Mouse (Mus musculus) embryonic facial prominence, embryonic 15.5 days (tissue): Measurements from ENCODE around the gene Cirbp. TPM values are rescaled to one million over a fixed set of nuclear protein-coding genes. Genes with fewer than 3 reads are reported as not detected.

ENCODE experiments used
- ATAC-seq: fragments of 200-750 bp; cut with Nextera tagmentation; 2 replicates; pipeline ENCODE4 v1.8.0; 2017; ENCODE audit warnings: low read depth, moderate TSS enrichment; ENCODE audit not compliant: insufficient number of reproducible peaks, low FRiP score, low TSS enrichment
- H3K27ac ChIP-seq: fragments of 300-500 bp; sonication (generic); replicated peaks from 2 replicates; pipeline ENCODE4 v1.5.1; 2015; ENCODE audit warnings: mild to moderate bottlenecking, inconsistent platforms
- H3K27me3 ChIP-seq: fragments of 300-500 bp; sonication (generic); 2 replicates; pipeline ENCODE4 v1.6.1; 2015; ENCODE audit warnings: inconsistent platforms
- H3K36me3 ChIP-seq: fragments of 300-500 bp; sonication (generic); 2 replicates; pipeline ENCODE4 v1.6.1; 2015; ENCODE audit warnings: mild to moderate bottlenecking, inconsistent platforms
- H3K4me1 ChIP-seq: fragments of 300-500 bp; sonication (generic); 2 replicates; pipeline ENCODE4 v1.6.1; 2015; ENCODE audit warnings: inconsistent platforms
- H3K4me2 ChIP-seq: fragments of 300-500 bp; sonication (generic); replicated peaks from 2 replicates; pipeline ENCODE4 v1.6.1; 2015; ENCODE audit warnings: mild to moderate bottlenecking, inconsistent platforms
- H3K4me3 ChIP-seq: fragments of 300-500 bp; sonication (generic); replicated peaks from 2 replicates; pipeline ENCODE4 v1.5.1; 2015; ENCODE audit warnings: mild to moderate bottlenecking, inconsistent platforms
- H3K9ac ChIP-seq: fragments of 300-500 bp; sonication (generic); 2 replicates; pipeline ENCODE4 v1.6.1; 2015; ENCODE audit warnings: inconsistent platforms
- H3K9me3 ChIP-seq: fragments of 300-500 bp; sonication (generic); replicated peaks from 2 replicates; pipeline ENCODE4 v1.6.1; 2016; ENCODE audit warnings: inconsistent platforms
- WGBS: fragments of 180-500 bp; shearing (Covaris S2); methylation state at CpG from one replicate; pipeline ENCODE4 v1.1.7; 2015; 5-methylcytosine and 5-hydroxymethylcytosine counted together
- polyA plus RNA-seq: library from polyadenylated mRNA; unstranded; fragments of >200 nt; fragmentation: Nextera tagmentation; extraction: Ambion mirVana; gene quantifications from 2 replicates; pipeline ENCODE4 v1.2.1, GENCODE M21; 2015

Cirbp gene
- polyA plus RNA-seq, 1 experiment from 2014 or later, result 116 TPM

DNA sequence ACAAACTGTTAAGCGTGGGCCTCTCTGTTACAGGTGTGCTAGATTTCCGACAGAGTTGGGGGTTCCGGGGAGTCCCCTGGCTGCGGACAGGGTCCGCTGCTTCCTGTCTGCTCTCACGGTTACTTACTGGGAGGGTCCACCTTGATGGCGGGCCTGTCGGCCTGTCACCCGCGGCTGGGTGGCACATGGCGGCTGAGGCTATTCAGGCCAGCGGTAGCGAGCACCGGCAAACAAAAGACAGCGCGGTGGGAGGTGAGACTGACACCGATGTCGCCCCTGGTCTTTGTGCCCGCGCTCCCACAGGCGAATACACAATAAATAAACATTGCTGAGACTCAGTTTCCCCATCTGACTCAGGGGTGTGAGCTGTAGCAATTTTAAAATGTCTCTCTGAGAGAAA lies 24.2 kb downstream of the Cirbp start:
- peak overlapping the region; percentile 47 for H3K4me3 ChIP-seq
- peaks cover 21% of the 10 kb centered on the region; the same call in 1 of the 2 replicates for H3K36me3 ChIP-seq
- peak overlapping the region; percentile 78 for H3K4me2 ChIP-seq
- H3K4me1 ChIP-seq, result peaks cover 20% of the 10 kb centered on the region
- H3K9me3 ChIP-seq, result no peaks in the 10 kb centered on the region
- no peak overlapping the region for H3K9ac ChIP-seq
- ATAC-seq, result no peak
- H3K27me3 ChIP-seq, result peaks cover 27% of the 10 kb centered on the region
- 16% methylated on average over 21 of the region's 21 CpGs for WGBS
- H3K27ac ChIP-seq, result no peak overlapping the region

DNA sequence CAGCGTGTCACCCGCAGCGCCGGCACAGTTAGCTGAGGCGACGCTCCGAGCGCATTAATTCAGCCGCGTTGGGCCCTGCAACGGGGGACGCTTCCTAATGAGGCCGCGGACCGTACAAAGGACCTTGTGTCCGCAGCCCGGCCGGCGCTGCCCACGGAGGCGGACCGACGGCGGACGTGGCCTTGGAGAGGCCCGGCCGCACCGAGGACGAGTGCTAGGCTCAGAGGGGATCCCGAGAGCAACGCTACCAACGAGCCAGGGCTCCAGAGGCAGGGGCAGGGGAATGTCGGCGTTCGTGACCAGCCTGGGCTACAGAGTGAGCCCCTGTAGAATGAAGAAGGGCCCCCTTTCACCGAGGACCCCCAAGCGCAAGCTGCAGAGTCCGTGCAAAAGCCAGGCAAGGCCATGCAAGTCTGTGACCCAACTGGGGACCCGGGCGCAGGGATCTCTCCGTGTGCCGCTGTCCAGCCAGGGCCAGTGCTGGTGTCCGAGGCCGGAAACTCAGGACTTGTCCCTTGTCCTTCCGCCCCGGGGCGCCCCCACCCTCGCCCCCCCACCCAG lies 24.8 kb downstream of the Cirbp start:
- Histone ChIP-seq H3K36me3 (peaks cover 21% of the 10 kb centered on the region; the same call in 1 of the 2 replicates), H3K9ac (peak overlapping the region; percentile 21; the same call in 1 of the 2 replicates), H3K4me3 (peak overlapping the region; percentile 47), H3K4me1 (peaks cover 20% of the 10 kb centered on the region), H3K9me3 (no peaks in the 10 kb centered on the region), H3K27ac (no peak overlapping the region), H3K27me3 (peaks cover 27% of the 10 kb centered on the region), H3K4me2 (peak overlapping the region; percentile 78)
- ATAC-seq, result no peak
- WGBS, result 2% methylated on average over 44 of the region's 48 CpGs

DNA sequence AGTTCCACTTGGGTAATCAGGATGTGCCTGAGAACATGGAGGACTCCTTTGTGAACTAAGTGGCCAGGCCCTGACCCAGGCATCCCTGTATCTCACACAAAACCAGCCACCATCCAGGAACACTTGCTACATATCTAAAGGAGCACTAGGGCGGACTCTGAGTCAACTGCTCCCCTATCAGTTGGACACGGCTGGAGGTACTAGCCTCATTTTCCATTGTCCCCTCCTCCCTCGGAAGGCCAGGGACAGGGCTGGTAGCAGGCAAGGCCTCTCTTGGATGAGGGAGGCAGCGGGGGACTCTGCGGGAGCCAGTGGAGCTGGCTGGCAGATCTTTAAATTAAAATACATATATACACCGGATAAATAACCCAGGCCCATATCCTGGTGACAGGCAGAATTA lies 28.2 kb downstream of the Cirbp start:
- Histone ChIP-seq H3K27ac (no peak overlapping the region), H3K4me2 (no peak overlapping the region), H3K9ac (no peak overlapping the region), H3K4me1 (peaks cover 15% of the 10 kb centered on the region), H3K9me3 (no peaks in the 10 kb centered on the region), H3K27me3 (peaks cover 19% of the 10 kb centered on the region), H3K36me3 (peaks cover 1% of the 10 kb centered on the region; the same call in 1 of the 2 replicates), H3K4me3 (no peak overlapping the region)
- 82% methylated on average over 6 of the region's 6 CpGs for WGBS
- no peak for ATAC-seq

DNA sequence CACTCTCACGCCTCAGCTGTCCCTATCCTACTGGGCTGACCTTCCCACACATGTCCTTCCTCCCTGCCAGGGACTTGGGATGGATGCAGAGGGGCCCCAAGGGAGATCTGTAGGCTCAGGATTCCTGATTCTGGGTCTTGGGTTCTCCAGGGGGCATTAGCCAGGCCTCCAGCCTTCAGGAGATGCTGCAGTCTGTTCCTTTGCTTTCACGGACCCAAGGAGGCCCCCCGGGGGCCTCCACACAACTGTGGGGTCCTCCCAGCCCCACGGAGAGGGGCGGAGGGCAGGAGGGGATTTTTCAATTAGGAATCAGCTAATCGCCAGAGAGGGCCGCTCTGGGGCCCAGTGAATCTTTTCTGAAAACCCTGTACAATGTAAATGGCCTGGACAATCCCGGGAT lies 28.7 kb downstream of the Cirbp start:
- H3K4me3 ChIP-seq, result no peak overlapping the region

DNA sequence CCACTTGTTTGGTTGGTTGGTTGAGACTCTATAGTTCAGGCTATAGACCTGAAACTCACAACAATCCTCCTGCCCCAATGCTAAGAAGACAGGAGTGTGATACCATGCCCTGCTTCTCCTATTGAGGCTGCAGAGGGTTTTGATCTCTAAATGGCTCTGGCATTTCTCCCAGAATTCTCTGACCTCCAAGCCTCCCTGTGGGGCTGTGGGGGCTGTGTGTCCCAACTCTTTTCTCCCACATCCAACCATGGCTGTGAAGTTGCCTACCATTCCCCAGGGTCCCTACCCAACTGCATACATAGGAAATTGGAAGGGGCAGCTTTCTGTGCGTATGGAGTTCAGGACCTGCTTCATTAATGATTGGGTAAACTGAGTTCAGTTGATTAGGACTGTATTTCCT lies 30.4 kb downstream of the Cirbp start:
- H3K4me1 ChIP-seq, result no peaks in the 10 kb centered on the region
- H3K36me3 ChIP-seq, result no peaks in the 10 kb centered on the region
- H3K27ac ChIP-seq, result no peak overlapping the region
- H3K4me3 ChIP-seq, result no peak overlapping the region
- H3K9me3 ChIP-seq, result no peaks in the 10 kb centered on the region
- no peaks in the 10 kb centered on the region; the same call in none of the 2 replicates for H3K27me3 ChIP-seq
- no peak overlapping the region for H3K4me2 ChIP-seq
- WGBS, result 82% methylated on average over 1 of the region's 1 CpGs
- no peak overlapping the region for H3K9ac ChIP-seq
- no peak for ATAC-seq

More for the DNA sequence above, 28.7 kb downstream of the Cirbp start:
- no peak overlapping the region for H3K27ac ChIP-seq
- ATAC-seq, result no peak
- H3K4me1 ChIP-seq, result peaks cover 15% of the 10 kb centered on the region
- H3K27me3 ChIP-seq, result peaks cover 15% of the 10 kb centered on the region
- H3K9ac ChIP-seq, result no peak overlapping the region
- H3K36me3 ChIP-seq, result no peaks in the 10 kb centered on the region
- WGBS, result 43% methylated on average over 8 of the region's 8 CpGs
- H3K4me2 ChIP-seq, result no peak overlapping the region
- no peaks in the 10 kb centered on the region for H3K9me3 ChIP-seq

DNA sequence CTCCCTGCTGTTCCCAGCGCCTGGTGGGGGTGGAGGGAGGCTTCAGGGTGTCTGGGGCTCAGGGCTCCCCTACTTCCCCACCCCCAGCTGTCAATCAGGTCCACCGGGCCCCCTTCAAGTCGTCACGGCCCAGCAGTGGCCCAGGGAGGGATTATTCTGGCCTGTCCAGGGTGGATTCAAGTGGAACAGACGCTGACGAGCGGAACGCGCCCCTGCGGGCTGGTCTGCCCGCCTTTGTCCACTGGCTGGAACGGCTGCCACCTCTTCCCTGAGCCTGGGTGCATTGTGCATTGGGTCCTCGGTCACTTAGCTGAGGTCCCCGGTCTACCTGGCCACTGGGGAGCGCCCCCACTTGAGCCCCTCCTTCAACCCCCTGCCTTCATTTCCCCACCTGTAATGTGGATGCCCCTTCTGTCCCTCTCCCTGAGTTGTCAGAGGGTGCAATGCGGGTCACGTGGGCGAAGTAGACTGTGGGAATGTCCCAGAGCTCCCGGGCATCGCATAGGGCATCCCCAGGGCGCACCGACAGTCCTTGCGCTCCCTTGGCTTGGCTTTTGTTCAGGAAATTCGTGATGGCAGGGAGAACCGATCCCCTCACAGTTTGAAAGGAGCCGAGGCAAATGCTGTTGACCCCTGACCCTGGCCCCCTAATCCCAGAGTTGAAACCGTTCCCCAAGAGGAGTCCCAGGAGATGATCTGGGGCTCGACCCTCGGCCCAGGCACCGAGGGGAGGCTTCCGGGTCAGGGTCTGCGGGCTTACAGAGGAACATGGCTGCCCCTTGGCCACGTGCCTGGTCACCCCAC lies 31.2 kb downstream of the Cirbp start:
- no peak overlapping the region for H3K27ac ChIP-seq
- no peak overlapping the region for H3K4me3 ChIP-seq
- H3K27me3 ChIP-seq, result no peaks in the 10 kb centered on the region; the same call in none of the 2 replicates
- H3K4me2 ChIP-seq, result no peak overlapping the region
- no peak for ATAC-seq
- no peak overlapping the region for H3K9ac ChIP-seq
- no peaks in the 10 kb centered on the region for H3K9me3 ChIP-seq
- H3K36me3 ChIP-seq, result no peaks in the 10 kb centered on the region
- no peaks in the 10 kb centered on the region for H3K4me1 ChIP-seq
- WGBS, result 54% methylated on average over 33 of the region's 33 CpGs

DNA sequence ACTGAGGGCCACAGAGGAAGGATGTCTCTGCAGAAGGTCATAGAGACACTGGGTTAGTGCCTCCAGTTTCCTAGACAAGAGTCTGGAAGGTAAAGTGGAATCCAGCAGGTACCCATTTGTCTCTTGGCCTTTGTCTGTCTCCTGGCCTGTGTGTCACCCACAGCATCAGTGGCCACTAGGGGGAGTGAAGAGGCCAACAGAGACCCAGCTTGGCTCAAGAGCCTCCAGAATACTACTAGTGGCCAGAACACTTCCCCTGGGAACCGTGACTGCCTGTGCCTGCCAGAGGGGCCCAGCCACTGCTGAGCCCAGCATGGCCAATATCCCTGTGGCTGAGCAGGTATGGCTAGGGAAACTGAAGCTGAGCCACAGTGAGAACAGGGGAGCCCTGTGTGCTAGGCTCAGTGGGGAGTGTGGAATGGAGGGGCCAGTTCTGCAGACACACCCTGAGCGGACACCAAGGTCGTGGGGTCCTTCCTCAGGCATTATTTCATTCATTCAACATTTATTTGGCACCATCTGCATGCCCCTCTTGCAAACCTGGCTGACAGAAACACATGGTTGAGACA lies 33.7 kb downstream of the Cirbp start:
- whole genome bisulfite sequencing, result 54% methylated on average over 3 of the region's 3 CpGs

DNA sequence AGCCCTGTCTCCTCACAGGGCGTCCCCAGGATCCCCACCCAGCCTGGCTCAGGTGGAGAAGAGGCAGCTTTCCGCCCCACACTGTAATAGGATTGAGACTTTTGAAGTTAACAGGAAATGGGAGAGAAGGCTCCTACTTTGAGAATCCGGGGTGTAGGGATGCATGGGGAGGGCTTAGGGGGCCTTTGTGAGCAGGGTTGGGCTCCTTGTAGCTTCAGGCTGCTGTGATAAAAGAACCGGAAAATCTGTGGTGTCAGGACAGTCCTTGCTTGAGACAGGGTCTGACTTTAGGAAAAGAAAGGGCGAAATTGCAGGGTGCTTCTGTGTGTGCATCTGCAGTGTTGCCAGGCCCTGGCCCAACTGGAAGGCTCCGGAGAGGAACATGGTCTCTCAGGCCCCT lies 34.7 kb downstream of the Cirbp start:
- no peaks in the 10 kb centered on the region; the same call in 1 of the 2 replicates for H3K27me3 ChIP-seq
- no peaks in the 10 kb centered on the region for H3K9me3 ChIP-seq
- WGBS, result 62% methylated on average over 6 of the region's 6 CpGs
- no peak overlapping the region for H3K27ac ChIP-seq
- H3K4me3 ChIP-seq, result no peak overlapping the region
- no peaks in the 10 kb centered on the region for H3K36me3 ChIP-seq
- H3K4me2 ChIP-seq, result no peak overlapping the region
- 0 out of 2 replicates have a peak, but pooled peaks cover 3% of the 10 kb centered on the region for H3K4me1 ChIP-seq
- ATAC-seq, result no peak
- H3K9ac ChIP-seq, result no peak overlapping the region

More for the DNA sequence above, 33.7 kb downstream of the Cirbp start:
- Histone ChIP-seq H3K4me3 (no peak overlapping the region), H3K36me3 (no peaks in the 10 kb centered on the region), H3K27me3 (no peaks in the 10 kb centered on the region; the same call in 1 of the 2 replicates), H3K9ac (no peak overlapping the region), H3K27ac (no peak overlapping the region), H3K4me1 (0 out of 2 replicates have a peak, but pooled peaks cover 3% of the 10 kb centered on the region), H3K9me3 (no peaks in the 10 kb centered on the region), H3K4me2 (no peak overlapping the region)
- ATAC-seq, result peak; percentile 83

DNA sequence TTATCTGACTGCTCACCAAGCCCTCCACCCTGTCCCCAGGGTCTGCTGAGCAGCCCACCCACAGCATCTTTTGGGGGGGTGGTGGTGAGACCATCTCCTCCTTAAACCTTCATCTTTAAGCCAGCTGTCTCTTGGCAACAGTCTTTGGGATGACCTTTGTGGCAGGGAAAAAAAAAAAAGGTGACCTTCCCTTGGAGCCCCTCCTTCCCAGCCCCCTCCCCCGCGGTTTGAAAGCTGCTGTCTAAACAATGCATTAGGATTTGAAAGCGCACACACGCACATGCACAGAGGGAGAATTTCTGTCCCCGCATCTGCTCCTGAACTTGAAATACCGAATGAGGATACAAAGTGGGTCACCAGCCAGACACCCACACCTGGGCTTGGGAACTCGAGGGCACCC lies 38.3 kb downstream of the Cirbp start:
- H3K27ac ChIP-seq, result no peak overlapping the region
- no peak overlapping the region for H3K4me3 ChIP-seq
- H3K27me3 ChIP-seq, result no peaks in the 10 kb centered on the region
- ATAC-seq, result no peak
- no peaks in the 10 kb centered on the region for H3K9me3 ChIP-seq
- H3K4me2 ChIP-seq, result no peak overlapping the region
- 26% methylated on average over 7 of the region's 7 CpGs for WGBS
- peaks cover 8% of the 10 kb centered on the region for H3K4me1 ChIP-seq
- H3K9ac ChIP-seq, result no peak overlapping the region
- no peaks in the 10 kb centered on the region for H3K36me3 ChIP-seq

DNA sequence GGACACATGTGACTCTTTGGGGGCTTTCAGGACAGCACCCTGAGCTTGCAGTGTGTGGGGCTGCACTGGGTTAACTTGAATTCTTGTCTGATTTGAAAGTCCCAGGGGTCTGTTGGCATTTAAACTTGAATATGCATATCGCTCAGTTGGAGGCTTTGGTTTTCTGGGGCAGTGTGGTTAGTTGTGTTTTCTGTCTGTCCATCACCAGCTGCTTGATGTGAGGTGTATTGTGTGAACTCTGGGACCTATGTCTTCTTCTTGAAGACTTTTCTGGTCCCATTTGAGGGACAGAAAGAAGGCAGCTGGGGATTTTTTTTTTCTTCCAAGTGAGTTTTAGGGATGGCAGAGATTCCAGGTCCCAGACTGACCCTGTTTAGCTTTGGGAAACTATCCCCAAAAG lies 41.4 kb downstream of the Cirbp start:
- Histone ChIP-seq H3K4me3 (no peak overlapping the region), H3K9me3 (no peaks in the 10 kb centered on the region), H3K27ac (no peak overlapping the region), H3K9ac (no peak overlapping the region), H3K4me1 (peaks cover 9% of the 10 kb centered on the region), H3K4me2 (no peak overlapping the region), H3K27me3 (no peaks in the 10 kb centered on the region), H3K36me3 (no peaks in the 10 kb centered on the region)
- WGBS, result 51% methylated on average over 1 of the region's 1 CpGs
- ATAC-seq, result no peak

DNA sequence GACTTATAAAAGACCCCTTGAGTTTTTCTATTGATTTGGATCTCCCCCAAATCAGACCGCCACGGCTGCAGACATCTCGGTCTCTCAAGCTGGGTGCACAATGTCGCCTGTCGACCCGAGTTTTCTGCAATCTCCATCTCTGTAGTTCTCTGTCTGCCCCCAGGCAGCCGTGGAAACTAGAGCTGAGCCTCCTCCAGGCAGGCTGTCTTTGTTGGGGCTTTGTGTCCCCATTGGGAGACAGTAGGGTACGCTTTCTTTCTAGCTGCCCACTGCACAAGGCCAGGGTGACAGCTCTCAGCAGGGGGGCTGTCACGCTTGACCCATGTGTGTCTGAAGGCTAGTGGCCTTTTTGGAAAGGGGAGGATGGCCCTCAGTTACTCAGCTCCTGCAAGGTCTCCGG lies 41.9 kb downstream of the Cirbp start:
- ATAC-seq, result no peak
- no peaks in the 10 kb centered on the region for H3K27me3 ChIP-seq
- H3K4me3 ChIP-seq, result no peak overlapping the region
- peaks cover 9% of the 10 kb centered on the region for H3K4me1 ChIP-seq
- 58% methylated on average over 10 of the region's 10 CpGs for WGBS
- H3K27ac ChIP-seq, result no peak overlapping the region
- no peaks in the 10 kb centered on the region for H3K36me3 ChIP-seq
- no peaks in the 10 kb centered on the region for H3K9me3 ChIP-seq
- no peak overlapping the region for H3K9ac ChIP-seq
- no peak overlapping the region for H3K4me2 ChIP-seq
